Mouse (Mus musculus) heart, postnatal 0 days (tissue): ENCODE results near the gene Ttc9b. TPM values are rescaled to one million over a fixed set of nuclear protein-coding genes. Genes with fewer than 3 reads are reported as not detected.
A peak's percentile ranks its signal among the peaks of the same experiment; 100 is the strongest.

ENCODE experiments used
- ATAC-seq: fragments of 200-750 bp; cut with Nextera tagmentation; 2 replicates; pipeline ENCODE4 v1.8.0; 2017; ENCODE audit warnings: low read depth, moderate number of reproducible peaks, moderate library complexity; ENCODE audit not compliant: insufficient read depth
- DNase-seq: peaks from one replicate; pipeline ENCODE4 v3.0.0-alpha.2; 2016; ENCODE audit warnings: low spot score
- H3K27ac ChIP-seq: fragments of 300-500 bp; sonication (generic); 2 replicates; pipeline ENCODE4 v1.5.1; 2014; ENCODE audit warnings: low read depth, mild to moderate bottlenecking
- H3K27me3 ChIP-seq: fragments of 300-500 bp; sonication (generic); 2 replicates; pipeline ENCODE4 v1.6.1; 2014; ENCODE audit warnings: low read length, mixed read lengths; ENCODE audit not compliant: control insufficient read depth, insufficient read depth
- H3K36me3 ChIP-seq: fragments of 300-500 bp; sonication (generic); replicated peaks from 2 replicates; pipeline ENCODE4 v1.6.1; 2014; ENCODE audit warnings: low read length, mixed read lengths; ENCODE audit not compliant: control insufficient read depth, insufficient read depth
- H3K4me1 ChIP-seq: fragments of 300-500 bp; sonication (generic); 2 replicates; pipeline ENCODE4 v1.6.1; 2014; ENCODE audit warnings: antibody characterized with exemption; ENCODE audit not compliant: control insufficient read depth, insufficient read depth
- H3K4me2 ChIP-seq: fragments of 300-500 bp; sonication (generic); 2 replicates; pipeline ENCODE4 v1.6.1; 2014; ENCODE audit warnings: low read depth, mild to moderate bottlenecking, low read length, moderate library complexity
- H3K4me3 ChIP-seq: fragments of 300-500 bp; sonication (generic); 2 replicates; pipeline ENCODE4 v1.5.1; 2014; ENCODE audit warnings: low read depth, low read length
- H3K9ac ChIP-seq: fragments of 300-500 bp; sonication (generic); replicated peaks from 2 replicates; pipeline ENCODE4 v1.6.1; 2014; ENCODE audit warnings: low read depth, low read length, mixed read lengths
- H3K9me3 ChIP-seq: fragments of 300-500 bp; sonication (generic); replicated peaks from 2 replicates; pipeline ENCODE4 v1.6.1; 2016; ENCODE audit warnings: low read length; ENCODE audit not compliant: control insufficient read depth
- CTCF ChIP-seq: IDR thresholded peaks from 2 replicates; pipeline ENCODE4 v1.5.1; 2016; ENCODE audit warnings: antibody characterized with exemption, control low read depth, low read depth
- EP300 ChIP-seq: IDR thresholded peaks from 2 replicates; pipeline ENCODE4 v1.6.1; 2016; ENCODE audit warnings: antibody characterized with exemption, low read depth
- WGBS: fragments of 180-500 bp; shearing (Covaris S2); extraction: QIAGEN DNeasy Blood & Tissue Kit; methylation state at CpG from one replicate; pipeline ENCODE4 v1.1.7; 2014; 5-methylcytosine and 5-hydroxymethylcytosine counted together
- polyA plus RNA-seq: library from polyadenylated mRNA; unstranded; fragments of >200 nt; fragmentation: Nextera tagmentation; extraction: Ambion mirVana; gene quantifications from 2 replicates; pipeline ENCODE4 v1.2.1, GENCODE M21; 2015
- total RNA-seq: library from RNA; depleted of rRNA; stranded (reverse); fragments of >200 nt; gene quantifications from 2 replicates; pipeline ENCODE4 v1.2.3, GENCODE M21; 2014; ENCODE audit warnings: low replicate concordance

The Ttc9b gene
- total and polyA plus RNA-seq, 2 experiments from 2014 or later = not detected

DNA sequence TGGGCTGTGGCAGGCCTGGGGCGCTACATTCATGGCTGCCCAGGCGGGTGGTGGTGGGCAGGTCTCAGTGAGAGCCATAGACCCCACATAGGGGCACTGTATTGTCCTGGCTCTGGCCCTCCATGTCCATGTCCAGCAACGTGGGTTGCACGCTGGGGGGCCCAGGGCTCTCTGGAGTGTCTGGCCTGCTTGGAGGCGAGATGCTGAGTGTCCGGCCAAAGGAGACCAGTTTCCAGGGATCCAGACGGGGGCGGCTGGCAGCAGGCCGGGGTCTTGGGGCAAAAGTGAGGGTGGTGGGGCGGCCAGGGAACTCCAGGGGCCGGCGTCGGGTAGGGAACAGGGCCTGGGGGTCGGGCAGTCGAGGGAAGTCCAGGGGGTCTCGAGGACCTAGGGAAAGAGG, 2.9 kb downstream of the Ttc9b start:
- Histone ChIP-seq H3K9me3 (no peaks in the 10 kb centered on the region), H3K4me3 (no peak overlapping the region), H3K9ac (no peak overlapping the region), H3K27me3 (peaks cover 71% of the 10 kb centered on the region), H3K36me3 (peaks cover 9% of the 10 kb centered on the region), H3K27ac (no peak overlapping the region), H3K4me2 (no peak overlapping the region), H3K4me1 (no peaks in the 10 kb centered on the region)
- WGBS = 86% methylated on average over 16 of the region's 16 CpGs
- DNase-seq (no peak), ATAC-seq (no peak)
- no peak for TF ChIP-seq CTCF
- no peak for TF ChIP-seq EP300

DNA sequence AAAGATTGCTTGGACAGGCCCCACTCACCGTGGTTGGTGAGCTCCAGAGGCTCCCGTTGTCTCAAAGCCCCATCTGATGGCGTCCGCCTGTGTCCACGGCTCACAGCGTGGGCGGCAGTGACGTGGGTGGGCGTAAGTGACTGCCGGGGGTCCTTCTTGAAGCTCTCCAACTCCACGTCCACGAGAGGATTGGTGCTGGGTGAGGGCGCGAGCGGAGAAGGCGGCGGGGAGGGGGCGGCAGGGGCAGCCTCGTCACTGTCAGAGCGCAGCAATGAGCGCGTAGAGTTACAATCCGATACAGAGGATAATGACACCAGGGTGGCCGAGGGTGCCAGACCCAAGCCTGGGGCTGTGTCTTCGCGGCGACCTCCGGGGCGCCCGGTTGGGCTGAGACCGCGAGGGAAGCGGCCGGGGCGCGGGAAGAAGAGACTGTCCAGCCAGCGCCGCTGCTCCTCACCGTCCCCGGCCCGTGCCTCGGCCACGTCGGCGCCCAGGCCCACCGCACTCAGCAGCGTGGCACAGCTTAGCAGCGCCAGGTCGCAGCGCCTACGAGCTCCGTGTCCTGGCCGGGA, 4.2 kb downstream of the Ttc9b start:
- Histone ChIP-seq H3K27ac (no peak overlapping the region), H3K9ac (no peak overlapping the region), H3K4me2 (no peak overlapping the region), H3K4me1 (no peaks in the 10 kb centered on the region), H3K36me3 (peaks cover 9% of the 10 kb centered on the region), H3K9me3 (no peaks in the 10 kb centered on the region), H3K27me3 (peaks cover 61% of the 10 kb centered on the region), H3K4me3 (no peak overlapping the region)
- DNase-seq (no peak), ATAC-seq (no peak)
- 33% methylated on average over 50 of the region's 53 CpGs for WGBS
- TF ChIP-seq CTCF = no peak
- no peak for TF ChIP-seq EP300

DNA sequence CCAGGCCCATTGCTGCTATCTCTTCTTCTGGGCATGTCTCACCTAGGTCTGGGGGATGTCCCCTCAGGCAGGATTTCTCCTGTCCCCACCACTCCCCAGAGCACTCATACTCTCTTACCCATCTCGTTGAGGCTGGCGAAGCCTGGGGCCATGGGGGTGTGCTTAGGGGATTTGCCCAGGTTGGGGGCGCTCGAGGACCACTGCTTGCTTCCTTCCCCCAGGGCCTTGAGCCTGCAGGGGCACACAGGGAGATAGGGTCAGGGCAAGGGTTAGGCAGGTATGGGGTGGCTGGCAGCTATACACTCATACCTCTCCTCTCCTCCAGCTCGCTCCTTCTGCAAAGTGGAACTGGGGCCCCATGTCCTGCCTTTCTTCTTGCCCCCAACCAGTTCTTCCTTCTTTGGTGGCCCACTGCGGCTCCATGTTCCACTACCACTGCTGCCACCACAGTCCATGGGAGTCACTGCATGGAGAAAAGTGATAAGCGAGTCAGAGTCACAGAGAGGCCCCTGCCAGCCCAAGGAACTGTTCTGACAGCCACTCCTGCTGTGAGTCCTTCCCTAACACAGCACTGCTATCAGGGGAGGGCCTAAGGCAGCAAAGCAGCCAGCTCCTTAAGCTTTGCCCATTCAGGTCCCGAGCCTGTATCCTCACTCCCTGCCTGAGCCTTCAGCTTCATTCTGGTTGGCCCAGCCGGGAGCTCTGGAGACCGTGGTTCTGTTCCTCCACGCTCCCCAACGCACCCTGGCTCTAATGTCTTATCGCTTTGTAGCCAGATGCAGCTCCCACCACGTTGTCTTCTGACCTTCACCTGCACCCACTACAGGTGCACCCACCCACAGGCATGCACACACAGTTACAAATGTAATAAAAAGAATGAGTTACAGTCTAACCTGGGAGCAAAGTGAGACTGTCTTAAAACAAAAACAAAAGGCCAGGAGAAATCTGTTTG, 5.3 kb downstream of the Ttc9b start:
- H3K4me2 ChIP-seq = no peak overlapping the region
- TF ChIP-seq EP300 (no peak), CTCF (no peak)
- no peak overlapping the region for H3K9ac ChIP-seq
- peaks cover 9% of the 10 kb centered on the region for H3K36me3 ChIP-seq
- ATAC-seq (no peak), DNase-seq (no peak)
- H3K4me1 ChIP-seq = no peaks in the 10 kb centered on the region
- no peaks in the 10 kb centered on the region for H3K9me3 ChIP-seq
- H3K27me3 ChIP-seq = peaks cover 50% of the 10 kb centered on the region
- 53% methylated on average over 14 of the region's 14 CpGs for WGBS
- no peak overlapping the region for H3K27ac ChIP-seq
- no peak overlapping the region for H3K4me3 ChIP-seq

DNA sequence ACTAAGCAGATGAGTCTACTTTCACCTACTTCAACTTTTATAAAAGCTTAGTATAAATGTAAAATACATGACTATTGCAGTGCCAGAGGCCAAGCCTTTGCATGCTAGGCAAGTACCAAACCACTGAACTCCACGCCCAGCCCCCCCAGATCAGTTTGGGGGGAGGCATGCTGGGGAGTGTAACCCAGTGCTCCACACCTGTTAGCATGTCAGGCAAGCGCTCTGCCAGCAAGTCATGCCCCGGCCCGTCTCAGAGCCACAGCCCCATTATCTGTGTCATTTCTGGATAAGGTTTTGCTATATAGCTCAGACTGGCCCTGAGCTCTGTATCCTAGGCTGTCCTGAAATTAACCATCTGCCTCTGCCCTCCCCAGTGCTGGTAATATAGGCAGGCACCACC, 8.3 kb downstream of the Ttc9b start:
- ATAC-seq (no peak), DNase-seq (no peak)
- WGBS = 77% methylated on average over 4 of the region's 4 CpGs
- H3K9me3 ChIP-seq = no peaks in the 10 kb centered on the region
- peaks cover 16% of the 10 kb centered on the region; the same call in 1 of the 2 replicates for H3K36me3 ChIP-seq
- H3K4me3 ChIP-seq = no peak overlapping the region
- H3K27me3 ChIP-seq = peaks cover 20% of the 10 kb centered on the region
- no peaks in the 10 kb centered on the region for H3K4me1 ChIP-seq
- TF ChIP-seq CTCF (no peak), EP300 (no peak)
- no peak overlapping the region for H3K27ac ChIP-seq
- no peak overlapping the region for H3K4me2 ChIP-seq
- H3K9ac ChIP-seq = no peak overlapping the region

DNA sequence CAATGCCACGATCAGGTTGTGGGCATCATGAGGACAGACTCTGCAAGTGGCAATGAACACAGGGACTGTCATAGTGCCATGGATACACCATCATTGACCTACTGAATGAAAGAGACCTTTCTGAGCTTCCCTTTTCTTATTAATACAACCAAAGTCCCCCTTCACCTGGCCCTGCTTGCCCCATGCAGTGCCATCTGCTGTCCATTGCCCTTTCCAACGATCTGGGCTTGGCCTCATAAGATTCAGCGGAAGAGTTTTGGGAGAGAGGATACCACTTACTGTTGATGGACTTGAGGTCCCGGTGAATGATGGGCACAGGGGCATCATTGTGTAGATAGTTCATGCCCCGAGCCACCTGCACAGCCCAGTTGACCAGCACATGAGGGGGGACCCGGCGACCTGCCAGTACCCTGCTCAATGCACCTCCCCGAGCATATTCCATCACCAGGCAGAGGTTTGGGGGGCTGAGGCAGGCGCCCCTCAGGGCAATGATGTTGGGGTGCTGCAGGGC, 19.4 kb downstream of the Ttc9b start:
- Histone ChIP-seq H3K27ac (no peak overlapping the region), H3K4me1 (peaks cover 13% of the 10 kb centered on the region), H3K4me2 (peak overlapping the region; percentile 100), H3K9me3 (no peaks in the 10 kb centered on the region), H3K9ac (peak overlapping the region; percentile 69; the same call in 1 of the 2 replicates), H3K27me3 (no peaks in the 10 kb centered on the region), H3K4me3 (peak overlapping the region; percentile 85), H3K36me3 (no peaks in the 10 kb centered on the region; the same call in none of the 2 replicates)
- TF ChIP-seq CTCF (peak; percentile 31), EP300 (no peak)
- DNase-seq (no peak), ATAC-seq (no peak)
- 53% methylated on average over 9 of the region's 9 CpGs for WGBS
